Mouse (Mus musculus): ENCODE data around the gene Kcnd2. TPM values are rescaled to one million over a fixed set of nuclear protein-coding genes. Genes with fewer than 3 reads are reported as not detected.

Gene Kcnd2
- not detected for total RNA-seq (2023)

GRCm38 (mm10) chr6:21215491-21216191, at the start of gene Kcnd2:
Kcnd2 (plus strand) TSS chr6:21215503.

Measured in CD4-positive naive resting alpha-beta T cell, adult 57 days (primary cell).